Mouse (Mus musculus) hindbrain, postnatal 0 days (tissue): ENCODE data around the gene Dscam. TPM values are rescaled to one million over a fixed set of nuclear protein-coding genes. Genes with fewer than 3 reads are reported as not detected.
A peak's percentile ranks its signal among the peaks of the same experiment; 100 is the strongest.

Experiments
- ATAC-seq: fragments of 200-750 bp; cut with Nextera tagmentation; 2 replicates; pipeline ENCODE4 v1.8.0; 2017; ENCODE audit warnings: mild to moderate bottlenecking, moderate TSS enrichment, moderate library complexity
- DNase-seq: peaks from one replicate; pipeline ENCODE4 v3.0.0-alpha.2; 2015; ENCODE audit warnings: low spot score
- H3K27ac ChIP-seq: fragments of 300-500 bp; sonication (generic); 2 replicates; pipeline ENCODE4 v1.5.1; 2014; ENCODE audit warnings: mild to moderate bottlenecking
- H3K27me3 ChIP-seq: fragments of 300-500 bp; sonication (generic); 2 replicates; pipeline ENCODE4 v1.6.1; 2014; ENCODE audit warnings: low read length, mixed read lengths; ENCODE audit not compliant: insufficient read depth
- H3K36me3 ChIP-seq: fragments of 300-500 bp; sonication (generic); 2 replicates; pipeline ENCODE4 v1.6.1; 2014; ENCODE audit warnings: low read length, mixed read lengths; ENCODE audit not compliant: insufficient read depth
- H3K4me1 ChIP-seq: fragments of 300-500 bp; sonication (generic); 2 replicates; pipeline ENCODE4 v1.6.1; 2014; ENCODE audit warnings: antibody characterized with exemption, low read length, mixed read lengths; ENCODE audit not compliant: insufficient read depth
- H3K4me2 ChIP-seq: fragments of 300-500 bp; sonication (generic); 2 replicates; pipeline ENCODE4 v1.6.1; 2014; ENCODE audit warnings: low read depth, mild to moderate bottlenecking, low read length, moderate library complexity, mixed read lengths
- H3K4me3 ChIP-seq: fragments of 300-500 bp; sonication (generic); 2 replicates; pipeline ENCODE4 v1.5.1; 2014; ENCODE audit warnings: low read length
- H3K9ac ChIP-seq: fragments of 300-500 bp; sonication (generic); replicated peaks from 2 replicates; pipeline ENCODE4 v1.6.1; 2014; ENCODE audit warnings: mild to moderate bottlenecking, low read length, moderate library complexity, mixed read lengths
- H3K9me3 ChIP-seq: fragments of 300-500 bp; sonication (generic); 2 replicates; pipeline ENCODE4 v1.6.1; 2016; ENCODE audit warnings: low read length, mixed read lengths
- CTCF ChIP-seq: IDR thresholded peaks from 2 replicates; pipeline ENCODE4 v1.5.1; 2016; ENCODE audit warnings: antibody characterized with exemption, control low read depth, low read depth
- WGBS: fragments of 180-500 bp; shearing (Covaris S2); extraction: QIAGEN DNeasy Blood & Tissue Kit; methylation state at CpG from one replicate; pipeline ENCODE4 v1.1.7; 2014; 5-methylcytosine and 5-hydroxymethylcytosine counted together
- polyA plus RNA-seq: library from polyadenylated mRNA; unstranded; fragments of >200 nt; fragmentation: Nextera tagmentation; extraction: Ambion mirVana; gene quantifications from 2 replicates; pipeline ENCODE4 v1.2.1, GENCODE M21; 2015
- total RNA-seq: library from RNA; depleted of rRNA; stranded (reverse); fragments of >200 nt; gene quantifications from 2 replicates; pipeline ENCODE4 v1.2.3, GENCODE M21; 2014

Gene Dscam
- total and polyA plus RNA-seq, 2 experiments from 2014 or later: 10.3 to 47.1 TPM

DNA sequence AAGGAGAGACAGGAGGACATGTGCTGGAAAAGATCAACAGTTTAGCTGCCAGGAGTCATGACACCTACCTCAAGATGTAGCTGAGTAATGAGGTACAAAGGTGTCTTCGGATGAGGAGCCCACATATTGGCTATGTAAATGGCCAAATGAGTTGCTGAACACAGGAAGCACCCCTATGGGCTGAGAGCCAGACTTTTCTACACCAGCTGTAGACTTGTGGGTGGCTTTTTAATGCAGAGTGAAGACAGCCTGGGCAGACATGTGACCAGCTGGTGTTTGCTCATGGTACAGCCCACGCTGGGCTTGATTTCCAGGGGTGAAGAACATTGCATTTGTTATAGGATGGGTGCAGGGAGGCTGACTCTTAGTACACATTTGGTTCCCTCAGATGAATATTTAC lies 43.3 kb downstream of the Dscam start:
- Histone ChIP-seq H3K9ac (no peak overlapping the region), H3K9me3 (no peaks in the 10 kb centered on the region), H3K4me2 (no peak overlapping the region), H3K27ac (no peak overlapping the region), H3K27me3 (no peaks in the 10 kb centered on the region), H3K4me1 (no peaks in the 10 kb centered on the region), H3K36me3 (no peaks in the 10 kb centered on the region), H3K4me3 (no peak overlapping the region)
- 75% methylated on average over 2 of the region's 2 CpGs for WGBS
- no peak for TF ChIP-seq CTCF
- ATAC-seq (no peak), DNase-seq (no peak)

DNA sequence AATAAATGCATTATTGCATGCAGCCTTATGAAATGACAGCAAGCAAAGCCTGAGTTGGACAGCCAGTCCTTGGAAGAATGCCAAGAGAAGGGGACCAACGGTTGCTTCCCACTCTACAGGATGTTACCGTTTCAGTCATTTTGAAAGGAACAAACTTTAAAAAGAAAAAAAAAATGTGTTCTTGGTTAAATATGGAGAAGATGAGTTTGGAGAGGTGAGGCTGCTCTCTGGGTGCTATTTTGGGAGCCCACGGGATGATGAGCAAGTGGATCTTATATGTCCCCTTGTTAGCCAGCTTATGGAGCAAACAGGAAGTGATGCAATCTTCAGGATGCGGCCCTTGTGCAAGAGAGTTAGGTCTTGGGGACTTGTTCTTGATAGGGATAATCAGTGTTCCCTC lies 60.5 kb downstream of the Dscam start:
- Histone ChIP-seq H3K27ac (no peak overlapping the region), H3K4me2 (no peak overlapping the region), H3K4me1 (no peaks in the 10 kb centered on the region), H3K4me3 (no peak overlapping the region), H3K9me3 (no peaks in the 10 kb centered on the region), H3K36me3 (no peaks in the 10 kb centered on the region), H3K27me3 (no peaks in the 10 kb centered on the region), H3K9ac (no peak overlapping the region)
- no peak for TF ChIP-seq CTCF
- 62% methylated on average over 4 of the region's 4 CpGs for WGBS
- ATAC-seq (no peak), DNase-seq (no peak)

DNA sequence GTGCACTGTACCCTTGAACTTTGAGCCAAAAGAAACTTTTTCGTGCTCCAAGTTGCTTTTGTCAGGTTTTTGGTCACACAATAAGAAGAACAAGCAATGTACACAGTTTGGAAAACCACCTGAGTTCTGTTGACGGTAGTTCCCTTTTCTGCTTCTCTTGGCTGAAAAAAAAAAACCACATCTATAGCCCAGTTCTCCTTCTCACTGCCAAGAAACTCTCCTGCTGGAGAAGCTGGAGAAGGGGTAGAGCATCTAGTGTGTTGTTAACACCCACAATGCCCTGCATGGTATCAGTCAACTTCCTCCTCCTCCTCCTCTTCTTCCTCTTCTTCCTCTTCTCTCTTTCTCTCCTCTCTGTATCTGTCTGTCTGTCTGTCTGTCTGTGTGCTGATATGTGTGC lies 65.3 kb downstream of the Dscam start:
- no peak for ATAC-seq
- no peak overlapping the region for H3K9ac ChIP-seq
- DNase-seq: no peak
- no peak overlapping the region for H3K4me3 ChIP-seq
- no peak for TF ChIP-seq CTCF
- H3K36me3 ChIP-seq: no peaks in the 10 kb centered on the region
- no peak overlapping the region for H3K27ac ChIP-seq
- H3K4me1 ChIP-seq: no peaks in the 10 kb centered on the region
- no peaks in the 10 kb centered on the region for H3K27me3 ChIP-seq
- WGBS: 82% methylated on average over 2 of the region's 2 CpGs
- H3K4me2 ChIP-seq: no peak overlapping the region
- H3K9me3 ChIP-seq: no peaks in the 10 kb centered on the region

DNA sequence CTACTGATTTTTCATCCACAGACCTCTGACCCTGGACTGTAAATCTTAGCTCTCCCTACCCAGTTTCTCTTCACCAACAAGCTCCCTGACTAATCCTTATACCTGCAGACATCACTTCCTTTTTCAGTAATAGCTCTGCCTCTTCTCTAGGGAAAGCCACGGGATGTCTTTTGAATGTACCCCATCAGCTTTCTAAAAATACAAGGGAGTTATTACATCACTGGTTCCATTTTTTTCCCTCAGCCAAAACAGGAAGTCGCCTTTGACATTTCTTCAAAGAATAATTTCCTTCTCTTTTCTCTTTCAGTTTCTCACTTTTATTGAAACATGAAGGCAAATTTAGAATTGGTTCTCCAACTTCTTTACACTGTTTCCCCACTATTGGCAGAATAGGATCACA lies 67.5 kb downstream of the Dscam start:
- DNase-seq (no peak), ATAC-seq (no peak)
- WGBS: 77% methylated on average over 2 of the region's 2 CpGs
- no peaks in the 10 kb centered on the region for H3K9me3 ChIP-seq
- H3K27ac ChIP-seq: no peak overlapping the region
- no peak overlapping the region for H3K4me3 ChIP-seq
- no peak for TF ChIP-seq CTCF
- peaks cover 12% of the 10 kb centered on the region for H3K4me1 ChIP-seq
- no peaks in the 10 kb centered on the region for H3K27me3 ChIP-seq
- H3K36me3 ChIP-seq: no peaks in the 10 kb centered on the region
- no peak overlapping the region for H3K9ac ChIP-seq
- no peak overlapping the region for H3K4me2 ChIP-seq

DNA sequence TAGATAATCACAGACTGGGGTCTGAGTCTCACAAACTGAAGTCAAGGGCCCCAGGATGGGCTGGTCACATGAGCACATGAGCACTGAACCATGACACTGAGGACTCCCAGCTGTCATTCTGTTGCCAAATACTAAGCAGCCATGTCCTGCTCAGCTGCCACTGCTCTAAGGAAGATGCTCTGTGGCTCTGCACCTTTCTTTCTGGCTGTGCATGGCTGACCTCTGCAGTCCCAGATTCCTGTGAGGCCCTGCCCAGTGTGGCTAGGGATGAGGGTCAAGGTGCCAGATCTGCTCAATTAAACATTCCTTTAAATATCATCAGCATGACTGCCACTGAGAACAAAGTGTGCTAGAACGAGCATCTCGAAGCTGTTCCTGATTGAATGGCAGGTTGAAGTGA lies 70.5 kb downstream of the Dscam start:
- Histone ChIP-seq H3K9me3 (no peaks in the 10 kb centered on the region), H3K4me1 (peaks cover 17% of the 10 kb centered on the region), H3K4me2 (no peak overlapping the region), H3K9ac (no peak overlapping the region), H3K4me3 (no peak overlapping the region), H3K27ac (no peak overlapping the region), H3K27me3 (no peaks in the 10 kb centered on the region), H3K36me3 (no peaks in the 10 kb centered on the region)
- ATAC-seq: peak; percentile 65
- TF ChIP-seq CTCF: no peak
- 11% methylated on average over 2 of the region's 2 CpGs for WGBS
- DNase-seq: peak; percentile 52

DNA sequence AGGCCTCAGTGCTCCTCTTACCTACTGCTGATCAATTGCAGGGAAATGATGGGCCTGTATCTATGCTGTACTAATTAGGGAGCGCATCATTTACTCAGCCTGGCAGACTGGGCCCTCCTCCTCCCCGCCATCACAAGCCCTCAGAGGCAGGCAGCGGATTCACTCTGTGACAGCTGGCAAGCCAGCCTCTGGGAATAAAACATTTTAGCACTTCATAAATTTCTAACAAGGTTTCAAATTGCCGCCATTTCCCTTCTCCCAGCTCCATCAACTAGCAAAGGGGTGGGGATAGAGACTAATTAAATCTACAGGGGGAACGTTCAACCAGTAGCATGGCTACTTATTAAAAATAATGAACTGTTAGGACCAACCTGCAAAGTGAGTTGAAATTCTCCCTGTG lies 72.0 kb downstream of the Dscam start:
- TF ChIP-seq CTCF: no peak
- ATAC-seq: peak; percentile 71

DNA sequence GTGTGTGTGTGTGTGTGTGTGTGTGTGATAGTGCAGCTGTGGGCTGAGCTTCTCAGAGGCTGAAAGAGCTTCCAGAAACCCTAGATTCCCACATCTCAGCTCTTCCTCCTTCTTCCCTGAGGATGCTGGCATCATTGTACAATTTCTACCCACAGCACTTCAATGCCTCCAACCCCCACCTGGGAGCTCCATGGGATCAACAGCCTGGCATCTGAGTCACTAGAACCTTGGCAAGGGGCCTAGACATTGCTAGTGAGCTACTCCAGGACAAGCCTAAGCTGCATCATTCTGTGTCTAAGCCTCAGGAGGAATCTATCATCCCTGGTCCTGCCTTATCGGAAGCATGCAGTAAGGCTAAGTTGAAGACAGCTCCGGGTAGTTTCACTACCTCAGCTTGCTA lies 73.8 kb downstream of the Dscam start:
- Histone ChIP-seq H3K4me3 (no peak overlapping the region), H3K4me2 (no peak overlapping the region), H3K36me3 (no peaks in the 10 kb centered on the region), H3K27me3 (no peaks in the 10 kb centered on the region), H3K4me1 (peaks cover 17% of the 10 kb centered on the region), H3K9ac (no peak overlapping the region), H3K27ac (no peak overlapping the region), H3K9me3 (no peaks in the 10 kb centered on the region)
- DNase-seq: peak; percentile 55
- TF ChIP-seq CTCF: no peak
- ATAC-seq: no peak
- 69% methylated on average over 2 of the region's 2 CpGs for WGBS

More for the DNA sequence above, 72.0 kb downstream of the Dscam start:
- H3K9ac ChIP-seq: no peak overlapping the region
- WGBS: 38% methylated on average over 5 of the region's 5 CpGs
- H3K27ac ChIP-seq: no peak overlapping the region
- H3K4me3 ChIP-seq: no peak overlapping the region
- no peaks in the 10 kb centered on the region for H3K36me3 ChIP-seq
- H3K27me3 ChIP-seq: no peaks in the 10 kb centered on the region
- peak; percentile 57 for DNase-seq
- peaks cover 17% of the 10 kb centered on the region for H3K4me1 ChIP-seq
- no peaks in the 10 kb centered on the region for H3K9me3 ChIP-seq
- H3K4me2 ChIP-seq: no peak overlapping the region
